Mouse (Mus musculus) cortical plate, adult 2 months (tissue): ENCODE measurements around the gene Ins2.

Source experiments
- CTCF ChIP-seq: fragments of 200-500 bp; IDR thresholded peaks from 2 replicates; pipeline ENCODE4 v1.5.1; 2011; ENCODE audit warnings: mild to moderate bottlenecking, control low read depth, low read length; ENCODE audit not compliant: insufficient read depth; ENCODE audit errors: extremely low read depth
- POLR2A ChIP-seq: fragments of 200-500 bp; IDR thresholded peaks from 2 replicates; pipeline ENCODE4 v1.6.1; 2011; ENCODE audit warnings: mild to moderate bottlenecking, low read length, control low read depth; ENCODE audit not compliant: insufficient read depth; ENCODE audit errors: extremely low read depth

GRCm38 (mm10) chr7:142675644-142676043 is 67.5 kb downstream of the Ins2 start:
- TF ChIP-seq CTCF, result peak; percentile 66
- TF ChIP-seq POLR2A, result no peak
